Mouse (Mus musculus): ENCODE results near the gene Smpd4.
A peak's percentile ranks its signal among the peaks of the same experiment; 100 is the strongest.

- TF ChIP-seq CTCF (IDR thresholded peaks at IDR 0.05; ENCODE audit: borderline replicate concordance, insufficient read depth, low read length) (peak; percentile 64; the same call in 1 of the 2 replicates), POLR2A (IDR thresholded peaks at IDR 0.05; ENCODE audit: low read depth, low read length) (no peak)
These were observed 6.5 kb downstream of the Smpd4 start for GRCm38 (mm10) chr16:17625488-17626268.

Data from embryonic fibroblast, embryonic 13.5 days (primary cell).